Mouse (Mus musculus): ENCODE data around the gene Dusp12. TPM values are rescaled to one million over a fixed set of nuclear protein-coding genes. Genes with fewer than 3 reads are reported as not detected.
A peak's percentile ranks its signal among the peaks of the same experiment; 100 is the strongest.

Gene Dusp12
- total and polyA plus RNA-seq, 2 experiments from 2014 or later: 37.4 to 41.0 TPM

- WGBS: 80% methylated on average over 16 of the region's 16 CpGs
- H3K36me3 ChIP-seq (ENCODE audit: insufficient read depth): no peaks in the 10 kb centered on the region
- no peak for TF ChIP-seq CTCF (IDR thresholded peaks at IDR 0.05; ENCODE audit: low read depth)
- no peak overlapping the region for H3K4me3 ChIP-seq (ENCODE audit: low read depth, low read length)
- DNase-seq (no peak), ATAC-seq (no peak)
- no peak overlapping the region for H3K9ac ChIP-seq
- H3K27me3 ChIP-seq (ENCODE audit: insufficient read depth, low read length): peaks cover 3% of the 10 kb centered on the region; the same call in 1 of the 2 replicates
- H3K9me3 ChIP-seq (ENCODE audit: low read length): no peaks in the 10 kb centered on the region
- no peak overlapping the region for H3K4me2 ChIP-seq (ENCODE audit: low read depth)
- H3K27ac ChIP-seq (ENCODE audit: low read depth, low read length): no peak overlapping the region
- no peaks in the 10 kb centered on the region for H3K4me1 ChIP-seq (ENCODE audit: insufficient read depth)
Observed at GRCm38 (mm10) chr1:170898413-170899075, 13.2 kb upstream of the Dusp12 start.

- no peak for DNase-seq
- ATAC-seq: no peak
- 88% methylated on average over 5 of the region's 5 CpGs for WGBS
- Histone ChIP-seq H3K4me2 (ENCODE audit: low read depth) (no peak overlapping the region), H3K4me3 (ENCODE audit: low read depth, low read length) (no peak overlapping the region), H3K27me3 (ENCODE audit: insufficient read depth, low read length) (peaks cover 3% of the 10 kb centered on the region; the same call in 1 of the 2 replicates), H3K36me3 (ENCODE audit: insufficient read depth) (no peaks in the 10 kb centered on the region), H3K4me1 (ENCODE audit: insufficient read depth) (no peaks in the 10 kb centered on the region), H3K9ac (no peak overlapping the region), H3K27ac (ENCODE audit: low read depth, low read length) (no peak overlapping the region), H3K9me3 (ENCODE audit: low read length) (no peaks in the 10 kb centered on the region)
- TF ChIP-seq CTCF (IDR thresholded peaks at IDR 0.05; ENCODE audit: low read depth): no peak
Observed at GRCm38 (mm10) chr1:170896651-170897281, 11.4 kb upstream of the Dusp12 start.

- no peak overlapping the region for H3K9ac ChIP-seq
- no peaks in the 10 kb centered on the region for H3K9me3 ChIP-seq (ENCODE audit: low read length)
- TF ChIP-seq CTCF (IDR thresholded peaks at IDR 0.05; ENCODE audit: low read depth): peak; percentile 68
- H3K36me3 ChIP-seq (ENCODE audit: insufficient read depth): no peaks in the 10 kb centered on the region
- ATAC-seq (peak; percentile 18; the same call in 1 of the 2 replicates), DNase-seq (peak; percentile 66)
- H3K4me2 ChIP-seq (ENCODE audit: low read depth): no peak overlapping the region
- no peak overlapping the region for H3K27ac ChIP-seq (ENCODE audit: low read depth, low read length)
- 63% methylated on average over 9 of the region's 9 CpGs for WGBS
- peaks cover 3% of the 10 kb centered on the region; the same call in 1 of the 2 replicates for H3K27me3 ChIP-seq (ENCODE audit: insufficient read depth, low read length)
- no peak overlapping the region for H3K4me3 ChIP-seq (ENCODE audit: low read depth, low read length)
- no peaks in the 10 kb centered on the region for H3K4me1 ChIP-seq (ENCODE audit: insufficient read depth)
Observed at GRCm38 (mm10) chr1:170894603-170895602, 9.6 kb upstream of the Dusp12 start.

- no peak for DNase-seq
- 33% methylated on average over 1 of the region's 1 CpGs for WGBS
- H3K9me3 ChIP-seq (ENCODE audit: low read length): no peaks in the 10 kb centered on the region
- H3K4me3 ChIP-seq (ENCODE audit: low read depth, low read length): no peak overlapping the region
- H3K36me3 ChIP-seq (ENCODE audit: insufficient read depth): no peaks in the 10 kb centered on the region
- no peak overlapping the region for H3K4me2 ChIP-seq (ENCODE audit: low read depth)
- H3K4me1 ChIP-seq (ENCODE audit: insufficient read depth): no peaks in the 10 kb centered on the region
- no peak overlapping the region for H3K9ac ChIP-seq
- no peak overlapping the region for H3K27ac ChIP-seq (ENCODE audit: low read depth, low read length)
- peaks cover 3% of the 10 kb centered on the region; the same call in 1 of the 2 replicates for H3K27me3 ChIP-seq (ENCODE audit: insufficient read depth, low read length)
- no peak for TF ChIP-seq CTCF (IDR thresholded peaks at IDR 0.05; ENCODE audit: low read depth)
- ATAC-seq: no peak
Observed at GRCm38 (mm10) chr1:170892279-170892678, 6.9 kb upstream of the Dusp12 start.

- no peak for DNase-seq
- no peak overlapping the region for H3K4me3 ChIP-seq (ENCODE audit: low read depth, low read length)
- WGBS: 83% methylated on average over 2 of the region's 2 CpGs
- TF ChIP-seq CTCF (IDR thresholded peaks at IDR 0.05; ENCODE audit: low read depth): no peak
- no peak overlapping the region for H3K9ac ChIP-seq
- H3K9me3 ChIP-seq (ENCODE audit: low read length): no peaks in the 10 kb centered on the region
- H3K4me2 ChIP-seq (ENCODE audit: low read depth): no peak overlapping the region
- no peaks in the 10 kb centered on the region for H3K4me1 ChIP-seq (ENCODE audit: insufficient read depth)
- H3K27me3 ChIP-seq (ENCODE audit: insufficient read depth, low read length): peaks cover 3% of the 10 kb centered on the region; the same call in 1 of the 2 replicates
- no peak overlapping the region for H3K27ac ChIP-seq (ENCODE audit: low read depth, low read length)
- H3K36me3 ChIP-seq (ENCODE audit: insufficient read depth): no peaks in the 10 kb centered on the region
- no peak for ATAC-seq
Observed at GRCm38 (mm10) chr1:170891646-170892045, 6.3 kb upstream of the Dusp12 start.

- Histone ChIP-seq H3K9me3 (ENCODE audit: low read length) (no peaks in the 10 kb centered on the region), H3K36me3 (ENCODE audit: insufficient read depth) (no peaks in the 10 kb centered on the region), H3K4me2 (ENCODE audit: low read depth) (no peak overlapping the region), H3K4me1 (ENCODE audit: insufficient read depth) (no peaks in the 10 kb centered on the region; the same call in 1 of the 2 replicates), H3K27ac (ENCODE audit: low read depth, low read length) (no peak overlapping the region), H3K4me3 (ENCODE audit: low read depth, low read length) (no peak overlapping the region), H3K27me3 (ENCODE audit: insufficient read depth, low read length) (no peaks in the 10 kb centered on the region), H3K9ac (no peak overlapping the region)
- TF ChIP-seq CTCF (IDR thresholded peaks at IDR 0.05; ENCODE audit: low read depth): no peak
- DNase-seq: no peak
- WGBS: 74% methylated on average over 4 of the region's 4 CpGs
- ATAC-seq: no peak
Observed at GRCm38 (mm10) chr1:170889310-170889709, 4.0 kb upstream of the Dusp12 start.

Data from forebrain, postnatal 0 days (tissue).